Mouse (Mus musculus) testis, adult 2 months (tissue): Measurements from ENCODE around the gene Ntf5.

ENCODE experiments used
- CTCF ChIP-seq: fragments of 200-500 bp; IDR thresholded peaks from 2 replicates; pipeline ENCODE4 v1.5.1; 2012; ENCODE audit warnings: low read depth, mild to moderate bottlenecking, inconsistent platforms, low read length, moderate library complexity; ENCODE audit not compliant: control insufficient read depth, insufficient read depth, insufficient replicate concordance
- POLR2A ChIP-seq: fragments of 200-500 bp; IDR thresholded peaks from 2 replicates; pipeline ENCODE4 v1.6.1; 2012; ENCODE audit warnings: low read depth, mild to moderate bottlenecking, inconsistent platforms, low read length, moderate library complexity; ENCODE audit not compliant: control insufficient read depth

DNA sequence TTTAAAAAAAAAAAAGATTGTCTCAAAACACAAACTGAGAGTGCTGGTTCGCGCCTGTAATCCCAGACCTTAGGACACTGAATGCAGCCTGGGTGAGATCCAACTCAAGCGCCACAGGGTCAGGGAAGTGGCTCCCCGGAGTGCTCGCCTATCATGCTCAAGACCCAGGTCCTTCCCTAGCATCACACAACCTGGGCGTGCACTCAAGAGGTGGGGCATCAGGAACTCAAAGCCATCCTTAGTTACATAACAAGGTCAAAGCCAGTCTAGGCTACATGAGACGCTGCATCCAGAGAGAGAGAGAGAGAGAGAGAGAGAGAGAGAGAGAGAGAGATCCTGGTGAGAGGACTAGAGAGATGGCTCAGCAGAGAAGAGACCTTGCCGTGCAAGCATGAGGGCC lies 13.1 kb downstream of the Ntf5 start:
- TF ChIP-seq CTCF (no peak), POLR2A (no peak)
